Mouse (Mus musculus): ENCODE measurements around the gene Bckdhb.

Gene Bckdhb

DNA sequence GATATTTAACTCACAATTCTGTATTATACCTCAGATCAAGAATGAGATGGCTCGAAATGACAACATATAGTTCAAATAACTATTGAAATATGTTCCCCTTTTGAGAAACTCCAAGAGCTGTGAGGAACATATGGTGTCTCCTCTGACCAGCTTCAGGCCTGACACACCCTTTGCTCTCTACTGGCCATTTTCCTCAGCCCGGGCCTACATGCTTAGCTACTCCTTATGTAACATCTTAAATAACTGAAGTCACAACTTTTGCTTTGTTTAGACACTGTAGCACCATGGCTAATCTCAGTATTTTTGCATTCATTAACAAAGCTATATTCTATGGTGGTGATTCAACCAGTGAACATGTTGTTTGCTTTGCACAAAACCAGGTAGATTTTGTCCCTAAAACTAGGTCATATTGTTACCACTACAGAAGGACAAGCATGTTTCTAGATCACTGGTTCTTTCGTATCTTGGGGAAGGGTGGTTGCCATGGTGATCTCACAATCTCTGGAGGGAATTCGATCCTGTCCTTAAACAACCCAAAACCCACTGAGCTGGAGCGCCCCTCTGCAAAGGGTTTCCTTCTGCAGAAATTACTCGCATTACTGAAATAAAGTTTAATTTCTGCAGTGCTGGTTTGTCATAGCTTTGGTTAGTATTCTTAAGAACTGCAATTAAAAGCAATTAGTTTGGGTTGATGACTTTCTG lies 185.0 kb downstream of the Bckdhb start:
- DNase-seq, result no peak

DNA sequence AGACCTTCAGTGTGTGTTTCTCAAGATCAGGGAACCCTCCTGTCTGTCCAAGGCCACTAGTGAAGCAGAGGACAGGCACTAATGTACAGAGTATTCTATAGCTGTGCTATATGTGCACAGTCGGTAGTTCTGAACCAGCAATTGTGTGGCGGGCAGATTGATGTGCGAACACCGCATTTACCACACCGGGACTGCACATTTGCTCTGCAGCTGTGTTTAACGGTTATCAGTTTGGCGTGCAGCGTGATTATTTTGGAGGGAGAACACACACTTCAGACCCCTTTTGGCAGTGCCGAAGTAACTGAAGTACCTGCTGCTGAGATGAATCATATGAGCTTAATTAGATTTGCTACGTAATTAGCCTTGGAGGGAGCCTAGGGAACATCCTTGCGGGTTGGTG lies 185.7 kb downstream of the Bckdhb start:
- DNase-seq, result no peak

DNA sequence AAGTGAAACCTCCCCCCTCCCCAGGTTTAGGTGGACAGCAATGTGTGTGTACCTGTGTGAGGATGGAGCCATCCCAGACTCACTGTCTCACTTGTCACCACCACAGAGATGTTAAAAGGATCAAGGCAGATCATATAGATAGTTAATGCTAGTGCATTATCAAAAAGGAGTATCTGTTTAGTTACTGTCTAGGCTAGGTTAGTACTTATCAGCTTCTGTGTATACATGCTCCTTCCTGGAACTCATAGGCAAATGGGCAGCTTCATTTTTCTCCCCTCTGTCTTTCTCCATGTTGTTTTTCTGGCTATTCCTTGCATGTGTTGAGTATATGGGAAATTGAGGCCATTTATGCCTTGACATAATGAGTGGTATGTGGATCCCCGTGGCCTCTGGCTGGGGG lies 187.4 kb downstream of the Bckdhb start:
- no peak for DNase-seq

DNA sequence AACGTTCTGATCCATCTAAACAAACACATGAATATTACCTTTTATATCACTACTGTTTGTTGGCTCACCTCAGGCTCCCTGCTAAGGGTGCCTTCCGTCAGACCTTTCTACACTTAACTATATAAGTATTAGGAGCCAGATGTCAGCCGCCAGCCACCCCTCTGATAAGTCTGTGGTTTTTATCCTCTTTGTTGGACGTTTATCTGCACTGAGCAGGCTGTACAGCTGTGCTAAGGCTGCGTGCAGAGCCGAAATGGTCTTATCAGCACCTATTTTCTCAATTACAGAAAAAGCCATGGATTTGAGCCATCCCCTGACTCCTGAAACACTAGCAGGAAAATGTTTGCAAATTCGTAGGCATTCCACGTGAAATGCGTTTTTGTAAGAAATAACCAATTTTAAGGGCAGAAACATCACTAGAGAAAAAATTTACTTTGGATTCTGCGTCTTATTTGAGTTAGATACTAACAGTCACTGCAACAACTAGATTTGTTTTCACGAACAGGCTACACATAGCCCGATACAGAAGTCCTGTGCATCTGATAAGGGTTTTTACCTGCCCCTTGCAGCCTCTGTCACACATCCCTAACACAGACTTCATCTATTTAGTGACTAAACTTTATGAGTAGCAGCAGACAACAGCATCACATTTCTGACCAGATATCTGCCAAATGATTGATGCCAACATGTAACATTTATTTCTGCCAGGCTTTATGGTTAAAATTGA lies 188.1 kb downstream of the Bckdhb start:
- no peak for DNase-seq

DNA sequence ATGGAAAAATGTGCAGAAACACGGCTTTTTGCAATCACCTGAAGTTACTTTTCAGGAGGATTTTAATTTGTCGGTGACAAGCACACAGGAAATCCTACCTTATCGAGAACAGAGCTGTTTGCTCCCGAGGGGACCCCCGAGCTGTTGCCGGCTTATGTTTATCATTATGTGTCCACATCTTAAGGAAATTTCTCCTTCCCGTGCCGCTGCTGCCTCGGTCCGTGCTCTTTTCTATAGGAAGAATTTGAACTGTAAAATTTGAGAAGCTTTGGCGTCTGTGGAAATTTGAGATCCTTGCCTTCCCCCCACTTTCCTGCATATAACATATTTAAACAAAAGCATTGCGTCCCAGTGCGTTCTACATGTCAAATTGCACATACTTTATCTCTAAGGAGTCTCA lies 189.3 kb downstream of the Bckdhb start:
- no peak for DNase-seq

DNA sequence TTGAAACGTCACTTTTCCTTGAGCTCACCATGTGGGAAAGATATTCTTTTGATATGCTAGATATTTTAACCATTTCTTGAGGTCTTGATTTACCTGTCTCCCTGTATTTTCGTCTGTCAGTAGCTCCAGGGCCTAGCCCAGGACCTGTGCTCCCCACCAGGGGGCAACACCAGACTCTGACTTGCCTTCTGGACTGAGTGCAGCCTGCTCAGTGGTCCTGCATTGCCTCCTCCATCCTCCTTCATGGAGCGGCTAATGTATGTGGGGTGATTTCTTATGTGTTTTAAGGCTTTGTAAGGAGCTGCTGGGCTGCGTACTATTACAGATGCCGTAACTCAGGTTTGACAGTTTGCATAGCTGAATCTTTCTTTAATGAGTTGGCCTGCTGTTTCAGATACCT lies 192.4 kb downstream of the Bckdhb start:
- DNase-seq, result peak; percentile 59 to 66

DNA sequence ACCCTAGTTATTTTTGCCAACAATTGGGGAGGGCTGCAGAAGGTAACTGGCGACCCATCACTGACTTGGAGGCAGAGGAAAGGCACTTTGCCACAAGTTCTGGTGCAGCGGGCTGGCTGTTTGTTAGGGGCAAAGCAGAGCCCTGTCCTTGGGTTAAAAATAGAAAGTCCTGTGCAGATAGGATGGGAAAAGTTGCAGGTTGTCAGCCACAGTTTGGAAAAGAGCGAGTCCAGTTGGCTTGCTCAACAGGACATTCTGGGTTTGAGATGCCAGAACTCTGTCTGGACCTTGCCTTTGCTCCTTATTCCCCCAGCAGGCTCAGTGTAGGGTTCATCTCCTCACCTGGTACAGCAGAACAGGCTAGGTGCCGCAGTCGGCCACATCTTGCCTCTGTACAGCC lies 200.1 kb downstream of the Bckdhb start:
- DNase-seq, result no peak

DNA sequence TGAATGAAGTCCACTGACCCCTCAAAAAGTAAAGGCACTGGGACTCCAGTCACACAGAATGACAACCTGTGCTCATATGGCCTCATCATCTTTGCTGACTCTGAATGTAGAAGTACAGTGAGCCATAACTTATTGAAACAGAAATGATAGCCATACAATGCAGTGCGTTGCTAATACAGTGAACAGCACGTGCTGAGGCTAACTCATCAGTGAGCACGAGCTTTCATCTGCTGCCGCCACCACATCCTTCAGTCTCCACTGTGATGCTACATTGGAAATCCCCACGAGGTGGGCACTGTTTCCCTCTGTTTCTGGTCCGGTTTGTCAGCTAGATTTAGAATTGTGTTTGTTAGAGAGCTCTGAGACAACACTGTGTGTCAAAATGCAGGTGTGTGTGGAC lies 205.4 kb downstream of the Bckdhb start:
- DNase-seq, result no peak

DNA sequence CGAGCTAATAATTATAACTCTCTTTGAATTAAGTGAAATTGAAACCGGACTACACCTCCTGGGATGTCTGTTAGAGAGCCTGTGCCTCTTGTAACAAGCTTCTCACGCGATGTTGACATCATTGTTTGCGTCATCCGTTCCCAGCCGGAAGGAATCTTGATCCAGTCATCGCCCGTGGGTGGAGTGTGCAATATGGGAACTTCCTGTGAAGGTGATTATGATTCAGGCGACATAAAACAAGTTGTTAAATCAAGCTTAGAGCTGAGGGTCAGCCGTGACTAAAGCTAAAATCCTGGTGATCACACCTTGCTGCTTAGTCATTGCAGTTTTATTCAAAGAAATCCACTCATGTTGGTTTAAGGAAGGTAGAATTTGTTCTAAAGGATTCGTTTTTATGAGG lies 210.1 kb downstream of the Bckdhb start:
- DNase-seq, result no peak

DNA sequence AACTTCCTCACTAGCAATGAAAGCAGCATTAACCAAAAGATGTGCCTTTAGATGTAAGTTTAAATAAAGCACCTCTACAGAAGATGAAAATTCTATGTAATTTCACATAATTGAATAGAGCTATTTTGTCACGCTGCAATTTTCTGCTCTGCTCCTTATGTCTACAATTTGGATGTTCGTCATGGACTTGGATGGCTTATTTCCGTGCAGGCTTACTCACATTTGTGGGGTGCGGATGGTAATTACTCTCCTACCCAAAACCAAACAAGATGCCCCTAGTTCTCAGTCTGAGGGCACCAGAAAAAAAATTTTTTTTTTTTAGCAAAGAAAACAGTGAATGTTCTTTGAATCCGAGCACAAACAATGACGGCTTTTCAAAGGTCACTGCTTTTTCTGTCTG lies 212.2 kb downstream of the Bckdhb start:
- DNase-seq, result no peak

DNA sequence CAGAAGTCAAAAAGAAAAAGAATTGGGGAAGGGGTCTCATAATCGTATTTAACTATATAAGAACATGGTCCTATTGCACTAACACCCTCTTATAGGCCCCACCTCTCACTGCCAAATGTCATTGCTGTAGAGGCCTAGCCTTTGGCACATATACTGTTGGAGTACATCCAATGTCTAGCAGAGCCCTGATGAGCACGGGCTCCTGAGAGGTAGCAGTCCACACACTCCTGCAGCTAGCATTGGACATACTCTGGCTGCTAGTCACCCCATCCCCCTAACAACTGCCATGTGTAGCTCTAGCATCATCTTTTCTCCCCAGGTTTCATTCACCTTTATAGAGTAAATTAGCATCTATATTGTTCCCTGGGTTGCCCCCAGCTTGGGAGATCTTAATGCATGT lies 223.2 kb downstream of the Bckdhb start:
- no peak for DNase-seq

All from kidney, postnatal 4 days (tissue).